Mouse (Mus musculus): ENCODE measurements around the gene Bmp8b.

GRCm38 (mm10) chr4:123057957-123058356 is 47.0 kb upstream of the Bmp8b start:
- TF ChIP-seq POLR2A (IDR thresholded peaks at IDR 0.05; ENCODE audit: insufficient read depth, low read depth, low read length) (no peak), CTCF (IDR thresholded peaks at IDR 0.05) (no peak), EP300 (IDR thresholded peaks at IDR 0.05; ENCODE audit: insufficient read depth, low read depth, low read length) (no peak)

All from heart, adult 2 months (tissue).